Mouse (Mus musculus): ENCODE data around the gene Cggbp1. TPM values are rescaled to one million over a fixed set of nuclear protein-coding genes. Genes with fewer than 3 reads are reported as not detected.

Cggbp1 gene
- polyA plus RNA-seq, 1 experiment = 16.2 TPM

GRCm38 (mm10) chr16:64885142-64885541 lies 33.3 kb downstream of the Cggbp1 start:
- TF ChIP-seq POLR2A (IDR thresholded peaks at IDR 0.05; ENCODE audit: control insufficient read depth, extremely low read depth, insufficient read depth, low read length, poor library complexity) (no peak), CTCF (IDR thresholded peaks at IDR 0.05; ENCODE audit: borderline replicate concordance, control insufficient read depth, extremely low read depth, insufficient read depth, low read length, poor library complexity) (no peak)

GRCm38 (mm10) chr16:64885547-64885946 lies 33.8 kb downstream of the Cggbp1 start:
- Histone ChIP-seq H3K27ac (ENCODE audit: control insufficient read depth, insufficient read depth, low read length) (no peak overlapping the region), H3K27me3 (ENCODE audit: control insufficient read depth, insufficient read depth, low read length) (no peaks in the 10 kb centered on the region), H3K36me3 (ENCODE audit: control insufficient read depth, insufficient read depth, low read length) (no peaks in the 10 kb centered on the region), H3K4me1 (replicated peaks; ENCODE audit: control insufficient read depth, insufficient read depth, low read length) (no peaks in the 10 kb centered on the region), H3K4me3 (ENCODE audit: control insufficient read depth, insufficient read depth, low read length) (no peak overlapping the region)
- no peak for DNase-seq
- TF ChIP-seq CTCF (IDR thresholded peaks at IDR 0.05; ENCODE audit: borderline replicate concordance, control insufficient read depth, extremely low read depth, insufficient read depth, low read length, poor library complexity) = no peak
- TF ChIP-seq POLR2A (IDR thresholded peaks at IDR 0.05; ENCODE audit: control insufficient read depth, extremely low read depth, insufficient read depth, low read length, poor library complexity) = no peak
- 65% methylated on average over 4 of the region's 4 CpGs for WGBS

More at GRCm38 (mm10) chr16:64885142-64885541, 33.3 kb downstream of the Cggbp1 start:
- DNase-seq = no peak
- no peak overlapping the region for H3K4me3 ChIP-seq (ENCODE audit: control insufficient read depth, insufficient read depth, low read length)
- H3K4me1 ChIP-seq (replicated peaks; ENCODE audit: control insufficient read depth, insufficient read depth, low read length) = no peaks in the 10 kb centered on the region
- no peaks in the 10 kb centered on the region for H3K36me3 ChIP-seq (ENCODE audit: control insufficient read depth, insufficient read depth, low read length)
- 69% methylated on average over 3 of the region's 3 CpGs for WGBS
- no peaks in the 10 kb centered on the region for H3K27me3 ChIP-seq (ENCODE audit: control insufficient read depth, insufficient read depth, low read length)
- H3K27ac ChIP-seq (ENCODE audit: control insufficient read depth, insufficient read depth, low read length) = no peak overlapping the region

GRCm38 (mm10) chr16:64889496-64889895 lies 37.7 kb downstream of the Cggbp1 start:
- no peak for DNase-seq
- H3K27ac ChIP-seq (ENCODE audit: control insufficient read depth, insufficient read depth, low read length) = no peak overlapping the region
- H3K4me1 ChIP-seq (replicated peaks; ENCODE audit: control insufficient read depth, insufficient read depth, low read length) = no peaks in the 10 kb centered on the region
- no peaks in the 10 kb centered on the region for H3K27me3 ChIP-seq (ENCODE audit: control insufficient read depth, insufficient read depth, low read length)
- TF ChIP-seq CTCF (IDR thresholded peaks at IDR 0.05; ENCODE audit: borderline replicate concordance, control insufficient read depth, extremely low read depth, insufficient read depth, low read length, poor library complexity) (no peak), POLR2A (IDR thresholded peaks at IDR 0.05; ENCODE audit: control insufficient read depth, extremely low read depth, insufficient read depth, low read length, poor library complexity) (no peak)
- H3K36me3 ChIP-seq (ENCODE audit: control insufficient read depth, insufficient read depth, low read length) = no peaks in the 10 kb centered on the region
- H3K4me3 ChIP-seq (ENCODE audit: control insufficient read depth, insufficient read depth, low read length) = no peak overlapping the region
- WGBS = 97% methylated on average over 3 of the region's 3 CpGs

GRCm38 (mm10) chr16:64899084-64899483 lies 47.3 kb downstream of the Cggbp1 start:
- no peak overlapping the region for H3K27ac ChIP-seq (ENCODE audit: control insufficient read depth, insufficient read depth, low read length)
- no peaks in the 10 kb centered on the region for H3K4me1 ChIP-seq (replicated peaks; ENCODE audit: control insufficient read depth, insufficient read depth, low read length)
- no peaks in the 10 kb centered on the region for H3K27me3 ChIP-seq (ENCODE audit: control insufficient read depth, insufficient read depth, low read length)
- 32% methylated on average over 2 of the region's 2 CpGs for WGBS
- no peaks in the 10 kb centered on the region for H3K36me3 ChIP-seq (ENCODE audit: control insufficient read depth, insufficient read depth, low read length)
- peak; percentile 42 for DNase-seq
- TF ChIP-seq CTCF (IDR thresholded peaks at IDR 0.05; ENCODE audit: borderline replicate concordance, control insufficient read depth, extremely low read depth, insufficient read depth, low read length, poor library complexity) = no peak
- TF ChIP-seq POLR2A (IDR thresholded peaks at IDR 0.05; ENCODE audit: control insufficient read depth, extremely low read depth, insufficient read depth, low read length, poor library complexity) = no peak
- no peak overlapping the region for H3K4me3 ChIP-seq (ENCODE audit: control insufficient read depth, insufficient read depth, low read length)

GRCm38 (mm10) chr16:64903328-64903727 lies 51.5 kb downstream of the Cggbp1 start:
- WGBS = 12% methylated on average over 2 of the region's 2 CpGs
- Histone ChIP-seq H3K27me3 (ENCODE audit: control insufficient read depth, insufficient read depth, low read length) (no peaks in the 10 kb centered on the region), H3K36me3 (ENCODE audit: control insufficient read depth, insufficient read depth, low read length) (no peaks in the 10 kb centered on the region), H3K27ac (ENCODE audit: control insufficient read depth, insufficient read depth, low read length) (no peak overlapping the region), H3K4me3 (ENCODE audit: control insufficient read depth, insufficient read depth, low read length) (no peak overlapping the region), H3K4me1 (replicated peaks; ENCODE audit: control insufficient read depth, insufficient read depth, low read length) (no peaks in the 10 kb centered on the region)
- TF ChIP-seq CTCF (IDR thresholded peaks at IDR 0.05; ENCODE audit: borderline replicate concordance, control insufficient read depth, extremely low read depth, insufficient read depth, low read length, poor library complexity) = no peak
- no peak for TF ChIP-seq POLR2A (IDR thresholded peaks at IDR 0.05; ENCODE audit: control insufficient read depth, extremely low read depth, insufficient read depth, low read length, poor library complexity)
- no peak for DNase-seq

GRCm38 (mm10) chr16:64907112-64907511 lies 55.3 kb downstream of the Cggbp1 start:
- WGBS = 38% methylated on average over 3 of the region's 3 CpGs
- Histone ChIP-seq H3K27me3 (ENCODE audit: control insufficient read depth, insufficient read depth, low read length) (no peaks in the 10 kb centered on the region), H3K4me1 (replicated peaks; ENCODE audit: control insufficient read depth, insufficient read depth, low read length) (no peaks in the 10 kb centered on the region), H3K4me3 (ENCODE audit: control insufficient read depth, insufficient read depth, low read length) (no peak overlapping the region), H3K36me3 (ENCODE audit: control insufficient read depth, insufficient read depth, low read length) (no peaks in the 10 kb centered on the region), H3K27ac (ENCODE audit: control insufficient read depth, insufficient read depth, low read length) (no peak overlapping the region)
- peak; percentile 19 for DNase-seq
- TF ChIP-seq CTCF (IDR thresholded peaks at IDR 0.05; ENCODE audit: borderline replicate concordance, control insufficient read depth, extremely low read depth, insufficient read depth, low read length, poor library complexity) = no peak

GRCm38 (mm10) chr16:64908747-64909146 lies 57.0 kb downstream of the Cggbp1 start:
- Histone ChIP-seq H3K36me3 (ENCODE audit: control insufficient read depth, insufficient read depth, low read length) (no peaks in the 10 kb centered on the region), H3K4me1 (replicated peaks; ENCODE audit: control insufficient read depth, insufficient read depth, low read length) (no peaks in the 10 kb centered on the region), H3K27me3 (ENCODE audit: control insufficient read depth, insufficient read depth, low read length) (no peaks in the 10 kb centered on the region), H3K27ac (ENCODE audit: control insufficient read depth, insufficient read depth, low read length) (no peak overlapping the region), H3K4me3 (ENCODE audit: control insufficient read depth, insufficient read depth, low read length) (no peak overlapping the region)
- no peak for TF ChIP-seq POLR2A (IDR thresholded peaks at IDR 0.05; ENCODE audit: control insufficient read depth, extremely low read depth, insufficient read depth, low read length, poor library complexity)
- TF ChIP-seq CTCF (IDR thresholded peaks at IDR 0.05; ENCODE audit: borderline replicate concordance, control insufficient read depth, extremely low read depth, insufficient read depth, low read length, poor library complexity) = no peak
- DNase-seq = no peak
- 92% methylated on average over 10 of the region's 10 CpGs for WGBS

Other genes starting within 250 kb of the Cggbp1 start
- not detected in 2 replicates for gene Csnka2ip, start 249.6 kb upstream of the Cggbp1 start, polyA plus RNA-seq (2012; rRNA removed)
- 5.5 TPM in 2 replicates for gene 4930453N24Rik, start 80.8 kb upstream of the Cggbp1 start, polyA plus RNA-seq (2012; rRNA removed)
- gene Zfp654, start 344 bp upstream of the Cggbp1 start, polyA plus RNA-seq (2012; rRNA removed) = 1.9 and 2.0 TPM in 2 replicates

Measured in thymus, adult 2 months (tissue).